Mouse (Mus musculus) layer of hippocampus, postnatal 14 days (tissue): ENCODE measurements at regions not wholly inside any gene's neighbourhood (a gene's known extent, or its start where the extent isn't known, plus 50 kb on each side); places are given as distances from the start of the nearest gene placed in this dataset.

Experiments used
- DNase-seq, 2 experiments: peaks; one replicate each; pipeline ENCODE4 v3.0.0; 2021 to 2022; ENCODE audit warnings: low spot score in 2 of 2, mixed read lengths in 1 of 2

- peak; percentile 14 to 44 for DNase-seq
These were observed 63.6 kb upstream of the Dcx start for GRCm38 (mm10) chrX:143996716-143997115.
